Mouse (Mus musculus): ENCODE measurements around the gene Gsdme.

- TF ChIP-seq CTCF (IDR thresholded peaks at IDR 0.05; ENCODE audit: low read depth) (peak; percentile 89), EP300 (IDR thresholded peaks at IDR 0.05; ENCODE audit: low read depth) (no peak)
These were observed 42.8 kb downstream of the Gsdme start for GRCm38 (mm10) chr6:50220863-50221262.

All from liver, embryonic 14.5 days (tissue).